Mouse (Mus musculus) embryonic fibroblast, embryonic 13.5 days (primary cell): Measurements from ENCODE around the gene Glb1.
A peak's percentile ranks its signal among the peaks of the same experiment; 100 is the strongest.

Source experiments
- CTCF ChIP-seq: IDR thresholded peaks from 2 replicates; pipeline ENCODE4 v1.5.1; 2011; ENCODE audit warnings: mild to moderate bottlenecking, control low read depth, low read length, moderate library complexity, borderline replicate concordance; ENCODE audit not compliant: insufficient read depth
- POLR2A ChIP-seq: IDR thresholded peaks from 2 replicates; pipeline ENCODE4 v1.6.1; 2011; ENCODE audit warnings: low read depth, mild to moderate bottlenecking, control low read depth, low read length, moderate library complexity

DNA sequence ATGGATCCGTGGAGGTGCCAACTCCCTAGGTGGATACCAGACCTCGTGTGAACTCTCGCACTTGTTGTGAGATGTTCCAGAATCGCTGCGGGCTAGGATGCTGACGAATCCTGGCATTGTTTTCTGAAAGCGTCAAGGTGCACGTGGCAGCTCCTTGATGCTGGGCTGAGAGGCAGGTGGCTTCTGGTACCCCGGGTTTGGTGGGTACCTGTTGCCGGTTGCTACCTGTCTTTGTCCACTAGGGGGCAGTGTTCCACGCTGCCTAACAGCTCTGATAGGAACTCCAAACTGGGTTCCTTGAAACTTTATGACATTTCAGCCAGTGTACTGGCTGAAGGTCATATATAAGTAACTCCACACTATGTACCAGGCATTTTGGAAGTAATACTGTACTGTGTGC, 14.8 kb downstream of the Glb1 start:
- TF ChIP-seq CTCF (peak; percentile 68), POLR2A (no peak)
